Mouse (Mus musculus): ENCODE data around the gene Ggt7. TPM values are rescaled to one million over a fixed set of nuclear protein-coding genes. Genes with fewer than 3 reads are reported as not detected.
"Not testable (repeated sequence)": the region's sequence is repeated elsewhere in the genome, so short reads cannot be mapped to it uniquely, and the experiment has no call there.

Ggt7 gene
- total RNA-seq (2015; ENCODE audit: low replicate concordance) (not detected in 2 replicates), total RNA-seq (2017; ENCODE audit: low replicate concordance) (not detected in 2 replicates)

GRCm38 (mm10) chr2:155517455-155518423 is at the start of gene Ggt7, which contains the start of gene Acss2:
Ggt7 (minus strand) TSS chr2:155518237.
Acss2 (plus strand) TSS chr2:155517948.
- peak; percentile 88 for ATAC-seq (replicated peaks; ENCODE audit: low FRiP score, poor library complexity, severe bottlenecking)

- no peak for ATAC-seq (replicated peaks; ENCODE audit: low FRiP score, poor library complexity, severe bottlenecking)
Observed at GRCm38 (mm10) chr2:155567751-155568150, 49.7 kb upstream of the Ggt7 start.

- ATAC-seq (replicated peaks; ENCODE audit: low FRiP score, poor library complexity, severe bottlenecking), result no peak
Observed at GRCm38 (mm10) chr2:155562934-155563333, 44.9 kb upstream of the Ggt7 start.

- no peak for ATAC-seq (replicated peaks; ENCODE audit: low FRiP score, poor library complexity, severe bottlenecking)
Observed at GRCm38 (mm10) chr2:155562209-155562608, 44.2 kb upstream of the Ggt7 start.

- ATAC-seq (replicated peaks; ENCODE audit: low FRiP score, poor library complexity, severe bottlenecking), result no peak
Observed at GRCm38 (mm10) chr2:155554426-155554985, 36.5 kb upstream of the Ggt7 start.

- ATAC-seq (replicated peaks; ENCODE audit: low FRiP score, poor library complexity, severe bottlenecking), result peak; percentile 48
Observed at GRCm38 (mm10) chr2:155552949-155553354, 34.9 kb upstream of the Ggt7 start.

GRCm38 (mm10) chr2:155552336-155552735 is 34.3 kb upstream of the Ggt7 start:
- no peak for ATAC-seq (replicated peaks; ENCODE audit: low FRiP score, poor library complexity, severe bottlenecking)

GRCm38 (mm10) chr2:155546955-155547354 is 28.9 kb upstream of the Ggt7 start:
- no peak for ATAC-seq (replicated peaks; ENCODE audit: low FRiP score, poor library complexity, severe bottlenecking)

GRCm38 (mm10) chr2:155540822-155541458 is 22.9 kb upstream of the Ggt7 start:
- ATAC-seq (replicated peaks; ENCODE audit: low FRiP score, poor library complexity, severe bottlenecking), result no peak

GRCm38 (mm10) chr2:155539696-155540095 is 21.7 kb upstream of the Ggt7 start:
- no peak for ATAC-seq (replicated peaks; ENCODE audit: low FRiP score, poor library complexity, severe bottlenecking)

- not testable (repeated sequence) for ATAC-seq (replicated peaks; ENCODE audit: low FRiP score, poor library complexity, severe bottlenecking)
Observed at GRCm38 (mm10) chr2:155538463-155539057, 20.5 kb upstream of the Ggt7 start.

- peak; percentile 50 for ATAC-seq (replicated peaks; ENCODE audit: low FRiP score, poor library complexity, severe bottlenecking)
Observed at GRCm38 (mm10) chr2:155537761-155538462, 19.9 kb upstream of the Ggt7 start.

GRCm38 (mm10) chr2:155536292-155536691 is 18.3 kb upstream of the Ggt7 start:
- no peak for ATAC-seq (replicated peaks; ENCODE audit: low FRiP score, poor library complexity, severe bottlenecking)

GRCm38 (mm10) chr2:155527367-155527766 is 9.3 kb upstream of the Ggt7 start:
- no peak for ATAC-seq (replicated peaks; ENCODE audit: low FRiP score, poor library complexity, severe bottlenecking)

- ATAC-seq (replicated peaks; ENCODE audit: low FRiP score, poor library complexity, severe bottlenecking), result no peak
Observed at GRCm38 (mm10) chr2:155524378-155524777, 6.3 kb upstream of the Ggt7 start.

- ATAC-seq (replicated peaks; ENCODE audit: low FRiP score, poor library complexity, severe bottlenecking), result no peak
Observed at GRCm38 (mm10) chr2:155523706-155524105, 5.7 kb upstream of the Ggt7 start.

GRCm38 (mm10) chr2:155518531-155519270 is 664 bp upstream of the Ggt7 start:
- peak; percentile 43 for ATAC-seq (replicated peaks; ENCODE audit: low FRiP score, poor library complexity, severe bottlenecking)

GRCm38 (mm10) chr2:155515941-155516340 is 2.1 kb downstream of the Ggt7 start:
- peak; percentile 35 for ATAC-seq (replicated peaks; ENCODE audit: low FRiP score, poor library complexity, severe bottlenecking)

- no peak for ATAC-seq (replicated peaks; ENCODE audit: low FRiP score, poor library complexity, severe bottlenecking)
Observed at GRCm38 (mm10) chr2:155514666-155515065, 3.4 kb downstream of the Ggt7 start.

Measured in erythroblast, adult 5-6 weeks (primary cell).